Mouse (Mus musculus) CH12F3 (cell line): ENCODE data around the gene Fosl1.

Experiments used
- in situ Hi-C: fragments of 300-500 bp; cut with MboI; formaldehyde crosslinking; loops from 2 replicates; pipeline ENCODE4 v1.14.3; 2020; ENCODE audit warnings: low sequenced_read_pairs

Fosl1 gene

GRCm38 (mm10) chr19:5456241-5456921 lies 9.0 kb downstream of the Fosl1 start:
- in situ Hi-C loops, result no loop called here

GRCm38 (mm10) chr19:5456922-5457745 lies 9.8 kb downstream of the Fosl1 start:
- in situ Hi-C loops, result no loop called here

GRCm38 (mm10) chr19:5457746-5458442 lies 10.5 kb downstream of the Fosl1 start, which contains the start of gene Ccdc85b:
Gene Ccdc85b (minus strand): TSS chr19:5457894.
- in situ Hi-C loops, result no loop called here

- in situ Hi-C loops, result no loop called here
Measured at GRCm38 (mm10) chr19:5459019-5459418, 11.7 kb downstream of the Fosl1 start.

- in situ Hi-C loops, result no loop called here
Measured at GRCm38 (mm10) chr19:5459896-5460295, 12.5 kb downstream of the Fosl1 start.

- in situ Hi-C loops, result no loop called here
Measured at GRCm38 (mm10) chr19:5460465-5460911, 13.1 kb downstream of the Fosl1 start, which contains the start of gene Fibp. Gene Fibp (plus strand): TSS chr19:5460615.

- in situ Hi-C loops, result no loop called here
Measured at GRCm38 (mm10) chr19:5461411-5461810, 14.1 kb downstream of the Fosl1 start.

- in situ Hi-C loops, result no loop called here
Measured at GRCm38 (mm10) chr19:5463212-5463611, 15.9 kb downstream of the Fosl1 start.

GRCm38 (mm10) chr19:5463791-5464562 lies 16.6 kb downstream of the Fosl1 start:
- in situ Hi-C loops, result no loop called here

GRCm38 (mm10) chr19:5465037-5465436 lies 17.7 kb downstream of the Fosl1 start:
- in situ Hi-C loops, result no loop called here

GRCm38 (mm10) chr19:5466916-5467500 lies 19.7 kb downstream of the Fosl1 start:
- in situ Hi-C loops, result no loop called here

GRCm38 (mm10) chr19:5468374-5468773 lies 21.0 kb downstream of the Fosl1 start, which contains the start of gene Ctsw:
Gene Ctsw (minus strand): TSS chr19:5468507.
- in situ Hi-C loops, result no loop called here

- in situ Hi-C loops, result no loop called here
Measured at GRCm38 (mm10) chr19:5471846-5472245, 24.5 kb downstream of the Fosl1 start.

GRCm38 (mm10) chr19:5472857-5473256 lies 25.5 kb downstream of the Fosl1 start:
- in situ Hi-C loops, result no loop called here

- in situ Hi-C loops, result no loop called here
Measured at GRCm38 (mm10) chr19:5473720-5474119, 26.4 kb downstream of the Fosl1 start, which contains the start of gene Efemp2. Gene Efemp2 (plus strand): TSS chr19:5473954.

GRCm38 (mm10) chr19:5474281-5475068 lies 27.1 kb downstream of the Fosl1 start:
- in situ Hi-C loops, result no loop called here

- in situ Hi-C loops, result no loop called here
Measured at GRCm38 (mm10) chr19:5475069-5475714, 27.8 kb downstream of the Fosl1 start.

- in situ Hi-C loops, result no loop called here
Measured at GRCm38 (mm10) chr19:5477004-5477667, 29.8 kb downstream of the Fosl1 start.
